Mouse (Mus musculus) embryonic fibroblast, embryonic 13.5 days (primary cell): ENCODE measurements around the gene Mcoln3.

Experiments
- CTCF ChIP-seq: IDR thresholded peaks from 2 replicates; pipeline ENCODE4 v1.5.1; 2011; ENCODE audit warnings: mild to moderate bottlenecking, control low read depth, low read length, moderate library complexity, borderline replicate concordance; ENCODE audit not compliant: insufficient read depth
- POLR2A ChIP-seq: IDR thresholded peaks from 2 replicates; pipeline ENCODE4 v1.6.1; 2011; ENCODE audit warnings: low read depth, mild to moderate bottlenecking, control low read depth, low read length, moderate library complexity

- TF ChIP-seq CTCF (no peak), POLR2A (no peak)
Measured at GRCm38 (mm10) chr3:146123464-146123825, 6.2 kb downstream of the Mcoln3 start.
